Mouse (Mus musculus): ENCODE results near the gene Padi3.

- TF ChIP-seq CTCF (IDR thresholded peaks at IDR 0.05; ENCODE audit: borderline replicate concordance, insufficient read depth, low read length) (no peak), POLR2A (IDR thresholded peaks at IDR 0.05; ENCODE audit: low read depth, low read length) (no peak)
Measured at GRCm38 (mm10) chr4:140854455-140854864, 44.0 kb upstream of the Padi3 start.

Data from embryonic fibroblast, embryonic 13.5 days (primary cell).